Mouse (Mus musculus) cortical plate, adult 2 months (tissue): ENCODE results near the gene Fam49a.

Experiments
- CTCF ChIP-seq: fragments of 200-500 bp; IDR thresholded peaks from 2 replicates; pipeline ENCODE4 v1.5.1; 2011; ENCODE audit warnings: mild to moderate bottlenecking, control low read depth, low read length; ENCODE audit not compliant: insufficient read depth; ENCODE audit errors: extremely low read depth
- POLR2A ChIP-seq: fragments of 200-500 bp; IDR thresholded peaks from 2 replicates; pipeline ENCODE4 v1.6.1; 2011; ENCODE audit warnings: mild to moderate bottlenecking, low read length, control low read depth; ENCODE audit not compliant: insufficient read depth; ENCODE audit errors: extremely low read depth

DNA sequence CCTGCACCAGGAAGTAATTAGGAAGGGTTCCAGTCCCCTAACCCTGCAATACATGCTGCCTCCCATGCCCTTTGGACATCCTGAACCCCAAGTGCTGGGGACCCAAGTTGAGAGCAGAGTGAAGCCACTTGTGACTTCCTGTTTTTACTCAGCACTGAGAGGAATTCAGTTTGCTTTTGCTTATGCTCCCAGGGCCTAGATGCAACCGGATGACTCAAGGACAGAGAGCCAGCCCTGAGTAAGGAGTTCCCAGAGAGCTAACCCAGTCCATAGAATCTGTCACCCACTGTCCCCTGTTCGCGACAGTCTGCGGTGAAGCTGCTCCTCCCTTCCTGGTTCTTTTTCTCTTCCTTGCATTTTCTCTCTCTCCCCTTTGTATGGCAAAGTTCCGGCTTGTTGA is 2.2 kb downstream of the Fam49a start:
- no peak for TF ChIP-seq POLR2A
- no peak for TF ChIP-seq CTCF
